Mouse (Mus musculus): Measurements from ENCODE around the gene Hs3st5.
"Not testable (repeated sequence)": the region's sequence is repeated elsewhere in the genome, so short reads cannot be mapped to it uniquely, and the experiment has no call there.

The Hs3st5 gene

DNA sequence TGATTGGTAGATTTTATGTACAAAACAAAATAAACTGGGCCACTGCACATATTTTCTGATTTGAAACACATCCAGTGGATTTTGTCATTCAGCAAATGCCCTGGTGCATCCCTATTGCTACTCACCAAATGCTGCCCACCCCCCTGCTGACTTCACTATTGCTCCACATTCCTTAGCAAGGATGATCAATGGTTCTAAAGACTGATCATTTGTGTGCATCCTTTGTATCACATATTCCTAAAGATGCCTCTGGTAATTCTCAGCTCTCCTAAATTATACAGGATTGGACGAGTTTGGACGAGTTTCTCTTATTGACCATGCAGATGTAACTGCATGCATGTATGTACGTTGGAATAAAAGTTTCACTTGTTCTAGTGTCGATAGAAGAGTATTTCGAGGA is 52.1 kb downstream of the Hs3st5 start:
- no peak for DNase-seq

DNA sequence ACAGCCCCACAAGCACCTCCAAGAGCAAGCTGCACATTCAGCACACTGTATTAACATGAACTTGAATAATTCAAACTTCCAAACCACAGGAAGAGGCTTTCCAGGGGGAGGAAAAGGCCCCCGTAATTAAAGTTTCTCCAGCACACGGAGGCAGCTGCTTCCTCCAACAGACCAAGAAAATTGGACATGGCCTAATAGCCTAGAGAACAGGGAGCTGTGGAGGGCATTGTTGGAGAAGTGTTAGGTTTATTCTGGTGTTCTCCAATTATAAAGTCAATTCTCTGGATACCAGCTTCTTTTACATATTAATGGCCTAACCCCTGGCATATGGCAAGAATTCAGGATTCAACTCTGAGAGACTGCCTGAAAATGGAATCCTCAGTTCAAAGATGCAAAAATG is 60.6 kb downstream of the Hs3st5 start:
- no peak for DNase-seq

DNA sequence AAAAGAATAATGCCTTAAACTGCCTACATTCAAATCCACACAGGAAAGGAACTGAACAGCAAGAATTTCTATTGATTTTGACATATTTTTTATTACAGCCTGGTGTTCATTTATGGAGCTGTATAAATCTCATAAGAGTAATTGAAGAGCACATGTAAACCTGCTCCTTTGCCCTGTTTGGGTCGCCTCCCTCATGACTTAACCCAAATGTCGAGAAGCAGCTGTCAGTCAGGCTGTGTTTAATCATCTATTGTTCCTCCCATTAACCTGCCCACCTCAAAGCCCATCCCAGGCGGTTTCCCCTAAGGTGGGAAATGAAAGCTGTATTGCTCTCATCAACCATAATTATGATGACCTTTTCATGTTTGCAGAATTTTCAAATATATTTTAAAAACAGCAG is 65.9 kb downstream of the Hs3st5 start:
- no peak for DNase-seq

DNA sequence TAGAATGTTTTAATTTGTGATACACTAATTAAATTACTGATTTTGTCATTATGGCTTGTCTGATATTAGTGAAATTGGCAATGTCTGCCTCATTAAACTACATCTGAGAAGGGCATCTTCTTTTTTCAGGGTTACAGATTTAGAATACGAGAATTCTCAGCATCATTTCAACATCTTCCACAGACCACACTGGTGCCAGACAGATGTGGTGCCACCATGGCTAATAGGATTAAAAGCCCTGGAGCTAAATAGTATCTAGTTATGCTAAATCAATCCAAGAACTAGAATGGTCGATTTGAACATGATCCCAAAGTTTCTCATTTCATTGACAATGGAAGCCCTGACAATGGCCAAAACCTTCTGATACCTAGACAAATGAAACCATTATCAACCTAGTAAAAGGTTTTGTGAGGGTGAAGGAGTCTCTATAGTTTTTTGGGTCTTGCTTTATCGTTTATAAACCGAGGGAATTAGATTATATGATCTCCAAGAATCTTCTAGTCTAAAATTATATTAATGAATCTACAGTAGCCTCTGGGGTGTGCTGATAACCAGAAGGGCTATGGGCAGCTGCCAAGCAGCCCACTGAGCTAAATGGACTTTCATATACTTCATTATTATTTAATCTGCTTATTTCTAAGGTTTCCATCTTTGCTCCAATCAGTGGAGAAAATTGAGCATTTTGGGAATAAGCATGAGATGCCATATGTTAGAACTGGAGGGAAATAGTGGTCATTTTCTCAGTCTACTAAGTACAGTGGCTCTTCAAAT is 71.9 kb downstream of the Hs3st5 start:
- no peak for DNase-seq

GRCm38 (mm10) chr10:36610400-36610799 is 103.8 kb downstream of the Hs3st5 start:
- no peak for DNase-seq

GRCm38 (mm10) chr10:36611415-36611814 is 104.8 kb downstream of the Hs3st5 start:
- DNase-seq, result not testable (repeated sequence)

GRCm38 (mm10) chr10:36623037-36623436 is 116.4 kb downstream of the Hs3st5 start:
- DNase-seq, result no peak

DNA sequence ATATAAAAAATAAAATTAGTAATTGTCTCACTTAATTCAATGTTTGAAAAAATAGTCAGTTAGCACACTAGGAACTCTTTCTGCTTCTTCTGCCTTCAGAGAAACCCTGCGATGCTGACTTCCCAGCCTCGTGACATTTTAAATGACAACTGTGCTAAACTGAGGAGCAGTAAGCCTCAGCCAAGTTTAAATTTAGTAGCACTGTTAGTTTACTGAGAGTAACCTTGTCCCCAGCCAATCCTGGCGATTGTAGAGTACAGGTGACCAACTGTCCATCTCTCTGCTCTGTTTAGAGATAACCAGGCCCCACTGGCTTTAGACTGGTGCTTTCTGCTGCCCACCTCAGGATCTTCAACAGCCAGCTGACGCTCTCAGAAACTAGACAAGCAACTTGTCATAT is 121.3 kb downstream of the Hs3st5 start:
- DNase-seq, result no peak

DNA sequence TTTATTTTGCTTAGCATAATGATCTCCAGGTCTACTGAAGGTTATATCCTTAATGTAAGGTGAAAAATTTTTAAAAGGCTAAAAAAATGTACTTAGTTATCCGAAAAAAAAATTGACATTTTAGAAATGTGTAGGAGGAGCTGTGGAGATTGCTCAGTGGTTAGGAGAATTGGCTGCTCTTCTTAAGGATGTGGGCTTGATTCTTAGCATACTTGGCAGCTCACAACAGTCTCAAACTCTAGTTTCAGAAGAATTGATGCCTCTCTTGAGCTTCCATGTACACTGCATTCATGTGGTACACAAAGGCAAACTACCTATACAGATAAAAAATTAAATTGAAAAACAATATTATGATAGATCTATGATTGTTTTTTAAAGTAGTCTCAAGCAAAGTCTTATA is 125.1 kb downstream of the Hs3st5 start:
- DNase-seq, result no peak

- DNase-seq, result no peak
Observed at GRCm38 (mm10) chr10:36650653-36651052, 144.0 kb downstream of the Hs3st5 start.

DNA sequence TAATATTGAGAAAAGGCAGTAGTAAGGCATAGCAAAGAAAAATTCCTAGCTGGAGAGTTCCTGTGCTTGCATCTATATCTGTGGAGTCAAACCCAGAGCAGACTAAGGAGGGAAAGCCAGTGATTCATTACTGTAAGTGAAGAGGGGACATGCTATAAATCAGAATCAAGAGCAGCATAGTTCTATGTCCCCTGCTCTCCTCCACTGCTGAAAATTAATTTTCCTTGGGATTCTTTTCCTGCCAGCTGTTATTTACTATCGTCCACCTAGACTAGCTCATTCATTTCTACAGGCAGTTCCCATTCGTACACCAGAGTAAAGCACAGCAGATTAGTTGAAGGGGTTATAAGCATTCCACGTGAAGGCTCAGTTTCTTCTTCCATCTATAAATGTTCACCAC is 207.4 kb downstream of the Hs3st5 start:
- no peak for DNase-seq

GRCm38 (mm10) chr10:36726239-36726638 is 219.6 kb downstream of the Hs3st5 start:
- DNase-seq, result no peak

- no peak for DNase-seq
Observed at GRCm38 (mm10) chr10:36729361-36730098, 222.9 kb downstream of the Hs3st5 start.

DNA sequence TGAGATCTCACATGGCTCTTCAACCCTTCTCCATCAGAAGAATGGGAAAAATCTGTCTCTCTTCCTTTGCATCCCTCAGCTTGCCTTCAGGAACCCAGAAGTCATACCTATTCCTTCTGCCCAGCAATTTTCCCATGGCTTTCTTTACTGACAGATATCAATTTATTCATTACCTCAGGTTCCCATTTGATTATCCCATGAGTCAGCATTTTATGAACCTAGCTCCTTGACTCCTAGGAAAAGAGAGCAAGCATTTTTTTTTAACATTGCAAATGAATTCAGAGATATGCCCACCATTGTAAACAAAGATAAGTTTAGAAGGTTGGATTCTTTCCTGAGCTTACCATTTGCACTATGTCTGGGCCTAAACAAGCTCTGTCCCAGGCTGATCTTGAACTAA is 232.8 kb downstream of the Hs3st5 start:
- DNase-seq, result no peak

DNA sequence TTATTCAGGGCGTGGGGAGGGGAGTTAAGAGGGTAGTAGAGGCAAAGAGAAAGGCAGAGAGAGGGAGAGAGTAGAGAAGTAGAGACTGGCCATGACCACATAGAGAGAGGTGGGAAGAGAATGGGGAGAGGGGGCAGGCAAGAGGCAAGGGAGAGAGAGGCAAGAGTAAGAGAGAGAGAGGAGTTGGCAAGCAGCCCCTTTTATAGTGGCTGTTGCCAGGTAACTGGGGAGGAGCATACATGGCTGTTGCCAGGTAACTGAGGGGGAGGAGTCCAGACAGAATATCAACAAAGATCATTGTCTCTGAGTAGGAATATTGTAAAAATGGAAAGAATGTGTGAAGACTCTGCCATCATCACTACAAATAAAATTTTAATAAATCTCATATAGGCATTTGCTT is 243.4 kb downstream of the Hs3st5 start:
- no peak for DNase-seq

DNA sequence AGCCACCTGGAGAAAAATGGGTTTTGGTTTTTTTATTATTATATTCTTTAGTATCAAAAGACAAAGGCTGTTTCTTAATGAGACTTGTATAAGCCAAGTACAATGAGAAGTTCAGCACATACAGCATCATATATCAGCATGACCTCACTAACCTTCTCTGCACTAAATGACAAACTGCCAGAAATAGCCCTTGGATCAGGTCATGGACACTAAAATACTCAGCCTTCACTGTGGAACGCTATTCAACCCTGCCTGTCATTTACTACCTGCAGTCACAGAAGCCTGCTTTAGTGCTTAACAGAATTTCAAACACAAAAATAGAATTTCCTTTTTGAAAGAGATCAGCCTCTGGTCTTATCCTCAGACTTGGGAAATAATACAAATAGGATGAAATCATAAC is 247.9 kb downstream of the Hs3st5 start:
- no peak for DNase-seq

GRCm38 (mm10) chr10:36773595-36773994 is 267.0 kb downstream of the Hs3st5 start:
- no peak for DNase-seq

- DNase-seq, result no peak
Observed at GRCm38 (mm10) chr10:36774898-36775297, 268.3 kb downstream of the Hs3st5 start.

- DNase-seq, result no peak
Observed at GRCm38 (mm10) chr10:36781641-36782040, 275.0 kb downstream of the Hs3st5 start.

DNA sequence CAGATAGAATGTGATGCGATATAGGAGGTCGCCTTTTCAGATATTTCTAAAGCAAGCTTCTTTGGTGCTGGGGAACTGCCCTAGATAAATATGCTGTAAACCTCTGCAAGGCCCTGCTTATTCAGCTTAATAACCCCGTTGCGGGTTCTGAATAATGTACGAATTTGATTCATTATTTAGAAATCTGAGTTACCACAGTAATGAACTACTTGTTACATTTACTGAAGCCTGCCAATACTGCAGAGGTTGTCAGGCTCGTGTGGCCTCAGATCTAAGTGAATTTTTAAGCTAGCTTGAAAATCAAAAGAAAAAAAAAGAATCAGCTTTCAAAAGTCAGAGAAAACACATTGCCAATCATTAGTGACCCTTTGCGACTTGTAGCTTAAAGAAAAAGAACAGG is 280.4 kb downstream of the Hs3st5 start:
- DNase-seq, result no peak

GRCm38 (mm10) chr10:36791771-36792170 is 285.2 kb downstream of the Hs3st5 start:
- no peak for DNase-seq

- DNase-seq, result no peak
Observed at GRCm38 (mm10) chr10:36795311-36795710, 288.7 kb downstream of the Hs3st5 start.

- DNase-seq, result no peak
Observed at GRCm38 (mm10) chr10:36800925-36801482, 294.4 kb downstream of the Hs3st5 start.

DNA sequence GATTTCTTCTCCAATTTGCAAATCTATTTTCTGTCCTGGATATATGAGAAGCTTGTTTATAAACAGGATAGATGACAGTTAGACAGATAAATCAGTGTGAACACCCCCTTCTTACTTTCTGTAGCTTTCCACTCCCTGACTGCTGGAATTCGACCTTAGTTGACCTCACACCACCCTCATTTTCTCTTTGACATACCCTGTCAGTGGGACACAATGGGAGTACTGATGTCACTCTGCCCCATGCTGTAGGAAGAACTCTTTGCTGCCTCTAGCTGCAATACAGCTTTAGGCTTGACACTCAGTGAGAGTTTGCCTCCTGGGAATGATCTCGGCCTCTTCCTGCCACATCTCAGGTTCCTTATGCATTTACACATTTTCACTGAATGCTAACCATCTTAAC is 297.1 kb downstream of the Hs3st5 start:
- no peak for DNase-seq
